Mouse (Mus musculus) c-Kit-negative CD71-positive TER-119-positive erythroid progenitor cells, embryonic 14.5 days (primary cell): Measurements from ENCODE around the gene Lyzl6.

Experiments used
- DNase-seq: peaks from one replicate; pipeline ENCODE4 v3.0.0-alpha.2; 2013; ENCODE audit warnings: low read depth, low spot score

The Lyzl6 gene

GRCm38 (mm10) chr11:103645731-103646130, 7.0 kb upstream of the Lyzl6 start:
- DNase-seq = no peak

GRCm38 (mm10) chr11:103643211-103643610, 4.5 kb upstream of the Lyzl6 start:
- no peak for DNase-seq

GRCm38 (mm10) chr11:103639407-103639946, 787 bp upstream of the Lyzl6 start:
- peak; percentile 9 for DNase-seq

GRCm38 (mm10) chr11:103636261-103636660, 2.4 kb downstream of the Lyzl6 start:
- DNase-seq = no peak

- DNase-seq = no peak
Observed at GRCm38 (mm10) chr11:103635481-103635880, 3.2 kb downstream of the Lyzl6 start.

- DNase-seq = no peak
Observed at GRCm38 (mm10) chr11:103634806-103635205, 3.9 kb downstream of the Lyzl6 start.

- no peak for DNase-seq
Observed at GRCm38 (mm10) chr11:103627453-103627852, 11.2 kb downstream of the Lyzl6 start.

GRCm38 (mm10) chr11:103621040-103621439, 17.6 kb downstream of the Lyzl6 start, which contains the start of gene Gm884:
Gene Gm884, minus strand, starts transcription at chr11:103621140.
- no peak for DNase-seq

GRCm38 (mm10) chr11:103610772-103611171, 27.9 kb downstream of the Lyzl6 start:
- DNase-seq = no peak

GRCm38 (mm10) chr11:103606611-103607010, 32.1 kb downstream of the Lyzl6 start:
- no peak for DNase-seq
